Mouse (Mus musculus): ENCODE measurements around the gene Taf4.

The Taf4 gene

DNA sequence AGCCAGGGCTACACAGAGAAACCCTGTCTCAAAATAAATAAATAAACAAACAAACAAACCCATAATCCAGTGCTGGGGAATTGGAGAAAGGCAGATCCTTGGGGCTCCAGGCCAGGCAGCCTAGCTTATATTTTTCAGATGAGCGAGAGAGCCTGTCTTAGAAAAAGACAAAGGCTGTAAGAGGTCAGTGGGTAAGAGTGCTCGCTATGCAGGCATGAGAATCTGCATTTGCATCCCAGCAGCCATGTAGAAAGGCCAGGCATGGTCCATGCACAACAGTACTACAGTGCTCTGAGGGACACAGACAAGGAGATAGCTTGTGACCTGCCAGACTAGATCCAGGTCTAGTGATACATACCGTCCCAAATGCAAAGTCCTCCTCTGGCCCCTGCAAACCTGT lies 6.3 kb upstream of the Taf4 start:
- DNase-seq (ENCODE audit: low read depth, low spot score) = no peak

DNA sequence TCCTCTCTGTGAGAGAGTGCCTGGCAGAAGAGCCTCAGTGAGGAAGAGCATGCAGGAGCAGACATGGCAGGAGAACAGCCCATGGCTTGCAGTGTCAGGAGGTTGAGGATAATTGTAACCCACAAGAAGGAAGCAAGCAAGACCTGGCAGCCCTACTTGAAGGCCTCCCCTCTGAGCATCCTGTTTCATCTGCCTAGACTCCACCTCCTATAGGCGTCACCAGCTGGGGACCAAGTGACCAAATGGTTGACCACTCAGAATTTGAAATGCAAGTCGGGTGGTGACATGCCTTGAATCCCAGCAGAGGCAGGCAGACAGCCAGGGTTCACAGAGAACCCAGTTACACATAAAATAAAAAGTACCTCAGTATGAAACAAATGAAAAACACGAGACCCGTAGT lies 4.2 kb upstream of the Taf4 start:
- no peak for DNase-seq (ENCODE audit: low read depth, low spot score)

DNA sequence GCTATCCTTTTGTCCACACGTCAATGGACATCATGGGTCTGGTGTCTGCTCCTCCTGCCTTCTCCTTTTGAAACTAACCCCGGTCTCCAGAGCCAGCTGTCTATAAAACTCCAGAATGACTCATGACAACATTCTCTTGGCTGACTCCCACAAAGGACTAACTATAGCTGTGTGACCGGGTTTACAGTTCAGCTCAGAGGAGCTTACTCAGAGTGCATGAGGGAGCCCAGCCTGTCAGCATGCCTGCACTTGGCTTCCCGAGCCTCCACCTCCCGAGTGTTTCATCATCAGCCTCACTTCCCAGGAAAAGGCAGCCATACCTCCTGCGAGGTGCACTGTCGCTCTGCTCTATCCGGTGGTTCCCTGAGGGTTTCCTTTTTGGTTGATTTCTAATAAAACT lies 3.4 kb upstream of the Taf4 start:
- DNase-seq (ENCODE audit: low read depth, low spot score) = no peak

DNA sequence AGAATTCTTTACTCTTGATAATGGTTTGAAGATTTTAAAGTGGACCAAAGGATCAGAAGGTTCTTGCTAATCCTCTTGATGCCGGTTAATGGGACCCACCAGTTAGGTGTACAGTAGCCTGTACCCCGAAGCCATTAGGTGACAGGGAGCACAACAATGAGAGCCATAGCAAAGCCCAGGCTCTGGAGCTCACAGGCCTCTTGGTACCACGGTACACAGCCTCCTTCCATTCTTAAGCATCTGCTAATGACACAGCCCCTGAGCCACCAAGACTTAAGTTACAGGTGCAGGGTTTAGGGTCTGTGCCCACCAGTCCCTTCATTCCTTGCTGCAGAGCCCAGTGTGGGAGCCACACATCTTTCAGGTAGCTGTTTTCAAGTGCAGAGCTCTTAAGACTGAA lies 1.8 kb upstream of the Taf4 start:
- no peak for DNase-seq (ENCODE audit: low read depth, low spot score)

DNA sequence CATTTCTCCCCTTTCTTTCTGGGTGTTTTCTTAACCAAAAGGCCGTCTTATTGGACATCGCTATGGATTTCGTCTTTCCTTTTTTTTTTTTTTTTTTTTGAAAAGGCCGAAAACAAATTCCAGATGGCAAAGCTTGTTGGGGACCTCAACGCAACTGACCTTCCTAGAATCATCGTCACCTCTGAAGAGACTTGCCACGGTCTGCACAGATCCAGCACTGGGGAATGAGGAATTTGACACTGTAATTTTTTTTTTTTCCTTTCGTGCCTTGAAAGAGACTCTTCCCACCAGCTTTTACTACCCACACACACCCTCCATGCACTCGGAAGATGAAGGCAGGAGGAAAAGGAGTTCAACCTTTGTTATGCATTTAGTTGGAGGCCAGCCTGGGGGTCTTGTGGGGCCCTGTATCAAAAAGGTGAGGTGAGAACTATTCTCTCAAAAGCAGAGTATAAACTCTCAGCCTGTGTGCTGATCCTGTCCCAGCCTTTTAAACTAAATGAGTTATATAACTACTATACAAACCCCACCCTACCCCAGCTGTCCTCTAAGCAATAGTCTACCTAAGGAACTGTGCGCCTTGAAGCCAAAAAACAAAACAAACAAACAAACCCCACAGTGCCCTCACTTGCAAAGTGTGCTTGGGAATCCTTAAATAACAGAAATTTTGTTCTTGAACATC lies 1.0 kb upstream of the Taf4 start:
- no peak for DNase-seq (ENCODE audit: low read depth, low spot score)

DNA sequence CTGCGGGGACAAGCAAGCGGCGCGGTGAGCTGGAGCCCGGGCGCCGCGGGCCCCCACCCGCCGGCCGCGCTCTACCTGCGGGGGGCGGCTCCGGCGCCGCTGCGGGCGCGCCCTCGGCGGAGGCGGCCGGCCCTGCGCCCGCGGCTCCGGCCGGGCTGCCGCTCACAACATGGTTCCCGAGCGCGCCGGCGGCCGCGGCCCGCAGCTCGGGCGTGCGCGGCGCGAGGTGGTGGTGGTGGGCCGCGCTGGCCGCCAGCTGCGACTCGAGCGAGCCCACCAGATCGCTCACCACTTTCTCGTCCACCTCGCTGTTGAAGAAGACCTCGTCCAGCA lies 185 bp downstream of the Taf4 start:
- no peak for DNase-seq (ENCODE audit: low read depth, low spot score)

DNA sequence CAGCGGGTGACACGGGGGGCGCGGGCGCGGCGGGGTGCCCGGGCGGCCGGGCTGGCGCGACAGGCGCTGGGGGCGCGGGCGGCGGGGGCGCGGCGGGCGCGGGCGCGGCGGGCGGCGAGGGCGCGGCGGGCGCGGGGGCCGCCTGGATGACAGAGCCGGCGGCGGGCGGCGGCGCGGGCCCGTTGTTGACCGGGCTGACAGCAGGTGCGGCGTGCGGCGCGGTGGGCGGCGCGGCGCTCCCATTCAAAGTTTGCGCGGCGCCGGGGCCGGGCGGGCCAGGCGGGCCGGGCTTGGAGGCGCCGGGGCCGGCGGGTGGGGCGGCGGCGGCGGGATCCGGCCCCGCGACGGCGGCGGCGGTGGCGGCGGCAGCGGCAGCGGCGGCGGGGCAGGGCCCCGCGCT lies 595 bp downstream of the Taf4 start:
- DNase-seq (ENCODE audit: low read depth, low spot score) = no peak

DNA sequence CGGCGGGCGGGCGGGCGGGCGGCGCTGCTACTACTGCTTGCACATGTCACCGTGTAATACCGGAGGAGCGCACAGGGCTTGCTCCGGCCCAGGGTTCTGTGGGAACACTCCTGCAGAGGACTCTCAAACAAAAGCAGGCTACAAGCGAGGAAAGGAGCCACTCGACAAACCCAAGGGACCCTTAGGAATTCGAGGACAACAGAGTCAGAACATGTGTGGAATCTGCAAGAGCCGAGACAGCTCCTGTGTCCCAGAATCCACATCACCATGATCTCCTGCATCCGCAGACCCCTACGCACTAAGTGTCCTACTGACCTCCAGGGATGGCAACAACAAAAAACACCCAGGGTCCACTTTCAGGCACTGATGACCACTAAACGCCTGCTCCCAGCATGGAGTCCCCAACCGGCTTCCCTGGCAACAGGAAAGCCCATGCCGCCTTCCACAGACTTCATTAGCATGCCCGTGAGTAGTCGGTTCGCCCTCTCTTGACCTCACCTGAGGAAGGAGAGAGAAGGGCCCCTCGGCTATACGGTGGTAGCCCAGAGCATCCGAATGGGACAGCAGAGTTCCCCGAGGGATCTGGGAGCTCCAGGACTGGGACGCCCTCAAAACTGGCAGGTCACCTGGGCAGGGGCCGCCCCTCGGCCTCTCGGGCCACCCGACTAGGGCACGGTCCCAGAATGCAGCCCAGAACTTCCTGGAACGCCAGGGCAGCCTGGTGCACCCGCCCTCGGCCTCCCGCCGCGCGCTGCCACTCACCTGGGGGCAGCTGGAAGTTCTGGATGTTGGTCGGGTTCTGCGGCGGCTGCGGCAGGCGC lies 1.6 kb downstream of the Taf4 start:
- no peak for DNase-seq (ENCODE audit: low read depth, low spot score)

DNA sequence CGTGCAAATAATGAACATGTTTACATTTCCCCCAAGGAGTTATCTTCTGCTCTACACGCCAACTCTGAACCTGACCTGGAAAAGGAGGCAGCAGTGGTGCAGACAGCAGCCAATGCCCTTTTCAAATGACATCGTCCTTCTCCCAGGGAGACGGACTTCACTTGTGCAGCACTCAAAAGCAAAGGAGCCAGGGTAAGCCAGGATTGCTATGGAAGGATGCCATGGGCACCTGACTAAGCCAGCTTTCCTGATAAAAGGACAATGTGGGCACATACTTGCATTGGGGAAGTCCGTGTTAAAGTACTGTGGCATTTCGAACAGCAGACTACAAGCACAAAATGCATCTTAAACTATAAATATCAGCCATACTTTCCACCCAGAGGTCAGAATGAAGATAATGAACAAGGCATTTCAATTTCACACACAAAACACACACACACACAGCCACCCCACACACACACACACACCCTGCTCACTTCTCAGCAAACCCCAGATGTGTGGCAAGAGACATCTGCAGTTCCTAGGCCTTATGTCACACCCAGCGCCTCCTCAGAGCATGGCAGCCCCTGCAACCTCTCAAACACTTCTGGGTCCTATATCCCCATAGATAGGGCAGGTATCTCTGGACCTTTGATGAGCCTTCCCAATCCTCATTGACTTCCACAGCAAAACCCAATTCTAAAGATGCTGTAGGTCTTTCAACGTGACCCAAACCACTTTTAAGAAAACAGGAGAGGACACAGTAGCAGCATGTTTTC lies 2.4 kb downstream of the Taf4 start:
- DNase-seq (ENCODE audit: low read depth, low spot score) = no peak

DNA sequence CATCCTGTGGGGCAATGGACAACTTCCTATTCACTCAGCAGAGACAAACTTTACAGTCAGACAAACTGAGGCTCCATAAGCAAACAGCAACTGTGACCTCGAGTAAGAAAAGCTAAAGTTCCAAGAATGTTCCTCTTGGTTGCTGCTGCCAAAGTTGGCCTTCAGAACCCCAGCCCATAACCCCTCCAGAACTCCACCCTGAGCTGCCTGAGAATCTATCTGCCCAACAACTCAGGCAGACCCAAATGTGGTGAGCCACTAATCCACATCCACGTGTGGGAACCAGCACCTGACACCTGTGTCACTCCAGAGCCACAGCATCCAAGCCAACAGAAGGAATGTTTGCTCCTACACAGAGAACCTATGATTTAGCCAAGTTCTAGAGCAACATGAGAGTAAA lies 4.0 kb downstream of the Taf4 start:
- DNase-seq (ENCODE audit: low read depth, low spot score) = no peak

DNA sequence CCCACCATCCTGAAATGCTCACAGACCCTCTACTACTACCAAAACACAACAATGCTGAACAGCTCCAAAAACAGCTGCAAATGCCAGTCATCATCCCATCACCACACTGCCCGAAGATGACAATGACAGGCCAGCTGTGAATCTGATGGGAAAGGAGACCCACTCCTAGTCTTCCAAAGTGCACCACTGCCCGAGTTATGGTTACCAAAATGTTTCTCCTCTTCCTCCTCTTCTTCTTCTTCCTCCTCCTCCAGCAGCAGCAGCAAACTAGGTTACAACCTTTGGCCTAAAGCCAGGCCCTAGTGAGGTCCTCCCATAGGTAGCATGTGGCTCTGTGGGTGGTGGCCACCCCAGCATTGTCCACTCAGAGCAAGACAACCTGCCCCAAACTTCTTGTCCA lies 4.6 kb downstream of the Taf4 start:
- no peak for DNase-seq (ENCODE audit: low read depth, low spot score)

DNA sequence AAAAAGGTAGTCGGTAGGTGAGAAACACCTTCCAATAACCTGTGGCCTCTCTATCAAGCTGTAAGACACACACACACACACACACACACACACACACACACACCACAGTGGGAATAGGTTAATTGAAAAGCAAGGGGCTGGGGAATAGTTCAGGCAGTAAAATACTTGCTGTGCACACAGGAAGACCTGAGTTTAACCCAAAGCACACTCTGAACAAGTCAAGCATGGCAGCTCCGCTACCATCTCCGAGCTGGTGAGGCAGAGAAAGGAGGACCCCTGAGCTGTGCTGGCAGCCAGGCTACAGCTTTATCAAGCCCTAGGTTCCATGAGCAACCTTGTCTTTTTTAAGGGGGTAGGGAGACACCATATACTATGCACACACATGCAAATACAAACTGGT lies 7.3 kb downstream of the Taf4 start:
- DNase-seq (ENCODE audit: low read depth, low spot score) = no peak

DNA sequence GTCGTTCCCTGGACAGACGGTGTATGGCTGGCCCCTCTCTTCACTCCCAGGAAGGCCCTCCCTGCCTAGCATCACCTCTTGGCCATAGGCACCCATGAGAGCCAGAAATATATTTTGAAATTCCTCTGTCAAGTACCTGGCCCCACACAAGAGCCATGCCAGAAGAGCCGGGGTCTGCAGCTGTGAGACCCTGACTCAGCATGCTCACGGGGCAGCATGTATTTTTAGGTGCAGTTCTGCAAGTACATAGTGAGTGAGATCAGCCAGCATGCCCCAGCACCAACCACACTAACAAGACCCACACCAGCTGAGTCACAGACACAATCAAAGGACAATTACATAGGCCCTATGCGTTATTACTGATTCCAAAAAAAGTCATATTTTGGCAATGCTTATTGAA lies 8.8 kb downstream of the Taf4 start:
- no peak for DNase-seq (ENCODE audit: low read depth, low spot score)

DNA sequence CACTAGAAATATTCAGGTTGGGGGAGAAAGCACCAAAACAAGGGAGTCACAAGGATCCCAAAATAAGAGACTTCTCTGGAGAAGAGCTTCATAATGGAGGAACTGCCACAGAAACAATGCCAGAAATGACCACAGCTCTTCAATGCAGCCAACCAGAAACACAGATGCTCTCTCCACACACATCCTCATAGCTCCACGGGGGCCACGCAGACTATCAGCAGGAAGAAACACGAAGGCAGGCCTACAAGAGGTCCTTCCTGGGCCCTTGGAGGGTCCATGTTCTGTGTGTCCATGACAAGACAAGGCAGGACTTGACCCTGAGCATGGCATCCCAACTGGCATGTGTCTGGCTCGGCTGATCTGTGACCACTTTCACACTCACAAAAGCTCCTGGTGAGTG lies 15.0 kb downstream of the Taf4 start:
- no peak for DNase-seq (ENCODE audit: low read depth, low spot score)

DNA sequence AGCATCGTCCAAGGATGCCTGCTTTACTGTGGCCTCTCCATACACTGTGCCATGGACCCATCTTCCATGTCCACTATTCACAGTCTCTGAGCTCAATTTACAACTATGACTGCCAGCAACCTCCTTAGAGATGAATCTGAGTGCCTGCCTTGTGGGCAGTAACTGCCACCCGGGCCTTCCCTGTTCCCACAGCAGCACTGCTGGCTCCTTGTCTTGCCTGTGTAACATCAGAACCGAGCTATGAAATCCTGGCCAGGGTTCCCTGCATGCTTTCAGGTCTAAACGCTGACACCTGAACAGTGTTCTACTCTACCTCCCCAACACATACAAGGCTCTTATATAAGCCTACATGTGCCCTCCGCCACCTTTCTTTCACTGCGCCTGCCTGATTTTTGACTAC lies 16.1 kb downstream of the Taf4 start:
- no peak for DNase-seq (ENCODE audit: low read depth, low spot score)

DNA sequence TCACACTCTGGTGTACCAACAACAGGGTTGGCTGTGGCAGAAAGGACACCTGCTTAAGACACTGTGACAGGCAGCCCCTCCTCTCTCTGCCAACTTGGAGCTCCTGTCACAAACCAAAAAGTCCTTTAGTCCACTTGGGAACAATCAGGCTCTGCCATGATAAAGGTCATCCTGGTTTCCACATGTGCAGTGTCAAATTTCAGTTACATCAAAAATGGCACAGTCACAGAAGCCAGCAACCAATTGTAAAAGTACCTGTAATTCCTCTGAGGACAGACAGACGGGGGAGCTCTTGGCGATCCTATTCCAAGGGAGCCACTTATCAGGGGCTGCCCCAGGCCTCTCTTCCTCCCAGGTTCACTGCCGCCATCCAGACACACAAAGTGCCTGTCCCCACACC lies 17.1 kb downstream of the Taf4 start:
- DNase-seq (ENCODE audit: low read depth, low spot score) = no peak

DNA sequence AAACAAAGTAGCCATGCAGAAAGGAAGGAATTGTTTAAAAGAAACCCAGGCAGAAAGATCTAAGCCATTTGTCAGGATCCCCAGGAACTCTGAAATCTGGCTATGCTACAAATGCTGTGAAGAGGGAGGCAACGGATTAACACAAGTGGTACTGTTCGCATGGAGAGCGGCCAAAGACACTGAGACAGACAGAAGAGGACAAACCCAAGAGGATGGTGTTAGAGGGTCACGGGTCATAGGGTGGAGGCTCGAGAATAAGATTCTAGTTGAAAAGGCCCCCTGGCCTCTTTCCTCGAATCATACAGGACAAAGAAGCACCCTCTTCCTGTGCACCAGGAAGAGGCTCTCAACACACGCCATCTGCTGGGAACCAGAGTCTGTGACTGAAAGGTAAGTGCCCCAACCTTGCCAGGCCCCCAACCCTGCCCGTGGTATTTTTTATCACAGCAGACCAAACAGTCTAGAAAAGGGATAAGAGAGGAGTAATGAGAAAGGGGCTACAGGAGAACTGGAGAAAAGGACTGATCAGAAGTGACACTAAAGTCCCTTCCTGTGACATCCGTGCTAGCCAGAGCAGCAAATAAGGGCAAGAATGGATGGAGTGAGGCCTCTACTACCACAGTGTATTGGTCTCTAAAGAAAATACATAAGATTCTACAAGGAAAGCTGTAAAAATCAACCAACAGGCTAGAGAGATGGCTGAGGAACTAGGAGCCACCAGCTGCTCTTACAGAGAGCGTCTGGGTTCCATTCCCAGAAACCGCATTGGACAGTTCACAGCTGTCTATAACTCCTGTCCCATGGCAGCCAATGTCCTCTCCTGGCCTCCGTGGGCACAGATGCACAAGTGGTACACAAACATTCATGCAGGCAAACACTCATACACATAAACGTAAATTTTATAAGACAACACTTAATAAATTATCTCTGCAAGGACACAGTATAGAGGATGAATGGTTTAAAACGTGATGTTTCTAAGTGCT lies 24.6 kb downstream of the Taf4 start:
- no peak for DNase-seq (ENCODE audit: low read depth, low spot score)

DNA sequence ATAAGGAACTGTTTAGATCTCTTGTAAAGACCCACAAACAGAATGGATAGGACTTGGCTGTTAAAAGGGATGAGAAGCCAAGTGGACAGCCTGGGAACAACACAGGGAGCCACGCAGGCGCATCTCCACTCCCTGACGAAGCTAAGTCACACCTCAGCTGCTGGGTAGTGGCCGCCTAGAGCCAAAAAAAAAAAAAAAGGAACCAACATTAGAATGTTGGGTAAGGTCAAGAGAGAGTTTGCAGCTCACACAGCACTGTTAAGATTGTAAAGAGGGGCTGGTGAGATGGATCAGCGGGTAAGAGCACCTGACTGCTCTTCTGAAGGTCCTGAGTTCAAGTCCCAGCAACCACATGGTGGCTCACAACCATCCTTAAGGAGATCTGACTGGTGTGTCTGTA lies 27.6 kb downstream of the Taf4 start:
- DNase-seq (ENCODE audit: low read depth, low spot score) = no peak

DNA sequence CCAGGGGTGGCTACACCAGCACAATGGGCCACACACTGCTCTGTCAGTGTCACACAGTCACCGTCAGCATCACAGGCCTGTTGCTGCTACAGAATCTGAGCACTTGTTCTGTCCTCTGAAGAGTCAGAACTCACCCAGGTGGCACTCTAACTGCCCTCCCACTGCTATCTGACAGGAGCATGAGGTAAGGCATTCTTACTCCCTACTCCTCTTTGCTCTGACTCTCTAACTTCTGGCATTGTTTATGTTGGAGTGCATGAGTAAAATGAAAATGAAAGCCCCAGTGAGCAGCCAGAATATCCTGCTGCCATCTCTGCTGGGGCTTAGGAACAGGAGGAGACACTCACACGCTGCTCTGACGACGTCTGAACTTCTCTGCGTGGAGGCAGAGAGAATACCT lies 28.8 kb downstream of the Taf4 start:
- no peak for DNase-seq (ENCODE audit: low read depth, low spot score)

DNA sequence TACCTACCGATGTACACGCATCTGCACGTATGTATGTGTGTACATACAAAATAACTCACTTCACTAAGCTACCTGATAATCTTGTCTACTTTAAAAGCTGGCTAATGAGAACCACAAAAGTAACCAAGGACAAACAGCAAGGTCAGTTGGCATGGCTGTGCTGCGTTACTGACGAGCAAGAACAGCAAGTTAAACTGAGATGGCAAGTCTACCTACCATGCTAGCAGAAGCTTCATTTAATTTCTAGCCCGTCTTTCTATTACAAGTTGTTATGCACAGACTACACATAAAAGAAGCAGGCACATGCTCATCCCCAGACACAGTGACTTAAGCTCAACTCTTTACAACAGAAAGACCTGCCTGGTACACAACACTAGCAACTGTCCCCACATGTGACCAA lies 29.9 kb downstream of the Taf4 start:
- no peak for DNase-seq (ENCODE audit: low read depth, low spot score)

DNA sequence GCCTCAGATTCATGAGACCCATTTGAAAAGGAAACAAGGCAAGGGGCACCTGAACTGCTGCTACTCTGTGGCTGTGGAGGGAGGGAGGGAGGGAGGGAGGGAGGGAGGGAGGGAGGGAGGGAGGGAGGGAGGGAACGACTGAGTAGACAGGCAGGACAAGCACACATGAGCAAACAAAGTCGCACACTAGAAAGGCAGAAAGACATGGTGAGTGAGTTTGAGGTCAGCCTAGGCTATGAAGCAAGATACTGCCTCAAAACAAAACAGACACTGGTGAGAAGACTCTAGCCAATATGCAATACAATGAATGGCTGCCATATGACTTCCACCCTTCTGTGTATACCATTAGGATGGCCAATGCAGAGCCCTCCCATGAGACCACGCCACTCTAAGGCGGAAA lies 31.4 kb downstream of the Taf4 start:
- no peak for DNase-seq (ENCODE audit: low read depth, low spot score)

DNA sequence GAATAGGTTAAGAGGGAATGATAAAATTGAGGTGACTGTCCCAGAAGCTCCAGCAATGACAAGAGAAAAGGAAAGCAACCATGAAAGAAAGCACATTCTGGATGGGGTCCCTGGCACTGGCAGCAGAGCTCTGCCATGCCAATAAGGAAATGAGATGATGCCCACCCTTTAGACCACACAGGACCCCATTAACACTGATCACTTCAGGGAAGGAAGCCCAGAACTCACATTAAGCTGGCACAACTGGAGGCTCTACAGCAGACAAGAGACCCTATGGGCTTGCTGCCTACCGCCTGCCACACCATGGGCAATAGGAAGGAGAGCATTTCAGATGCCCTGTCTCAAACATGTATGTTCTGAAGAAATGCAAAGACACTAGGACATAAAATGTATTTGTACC lies 34.8 kb downstream of the Taf4 start:
- DNase-seq (ENCODE audit: low read depth, low spot score) = no peak

Data from WW6 (cell line).